Mouse (Mus musculus) hindbrain, postnatal 0 days (tissue): Measurements from ENCODE around the gene Clpsl2. TPM values are rescaled to one million over a fixed set of nuclear protein-coding genes. Genes with fewer than 3 reads are reported as not detected.

Experiments
- ATAC-seq: fragments of 200-750 bp; cut with Nextera tagmentation; 2 replicates; pipeline ENCODE4 v1.8.0; 2017; ENCODE audit warnings: mild to moderate bottlenecking, moderate TSS enrichment, moderate library complexity
- DNase-seq: peaks from one replicate; pipeline ENCODE4 v3.0.0-alpha.2; 2015; ENCODE audit warnings: low spot score
- H3K27ac ChIP-seq: fragments of 300-500 bp; sonication (generic); 2 replicates; pipeline ENCODE4 v1.5.1; 2014; ENCODE audit warnings: mild to moderate bottlenecking
- H3K27me3 ChIP-seq: fragments of 300-500 bp; sonication (generic); 2 replicates; pipeline ENCODE4 v1.6.1; 2014; ENCODE audit warnings: low read length, mixed read lengths; ENCODE audit not compliant: insufficient read depth
- H3K36me3 ChIP-seq: fragments of 300-500 bp; sonication (generic); 2 replicates; pipeline ENCODE4 v1.6.1; 2014; ENCODE audit warnings: low read length, mixed read lengths; ENCODE audit not compliant: insufficient read depth
- H3K4me1 ChIP-seq: fragments of 300-500 bp; sonication (generic); 2 replicates; pipeline ENCODE4 v1.6.1; 2014; ENCODE audit warnings: antibody characterized with exemption, low read length, mixed read lengths; ENCODE audit not compliant: insufficient read depth
- H3K4me2 ChIP-seq: fragments of 300-500 bp; sonication (generic); 2 replicates; pipeline ENCODE4 v1.6.1; 2014; ENCODE audit warnings: low read depth, mild to moderate bottlenecking, low read length, moderate library complexity, mixed read lengths
- H3K4me3 ChIP-seq: fragments of 300-500 bp; sonication (generic); 2 replicates; pipeline ENCODE4 v1.5.1; 2014; ENCODE audit warnings: low read length
- H3K9ac ChIP-seq: fragments of 300-500 bp; sonication (generic); replicated peaks from 2 replicates; pipeline ENCODE4 v1.6.1; 2014; ENCODE audit warnings: mild to moderate bottlenecking, low read length, moderate library complexity, mixed read lengths
- H3K9me3 ChIP-seq: fragments of 300-500 bp; sonication (generic); 2 replicates; pipeline ENCODE4 v1.6.1; 2016; ENCODE audit warnings: low read length, mixed read lengths
- CTCF ChIP-seq: IDR thresholded peaks from 2 replicates; pipeline ENCODE4 v1.5.1; 2016; ENCODE audit warnings: antibody characterized with exemption, control low read depth, low read depth
- WGBS: fragments of 180-500 bp; shearing (Covaris S2); extraction: QIAGEN DNeasy Blood & Tissue Kit; methylation state at CpG from one replicate; pipeline ENCODE4 v1.1.7; 2014; 5-methylcytosine and 5-hydroxymethylcytosine counted together
- microRNA-seq, 2 experiments: library from miRNA; unstranded; fragments of <30 nt; microRNA quantifications; one replicate each; pipeline ENCODE4; 2016
- polyA plus RNA-seq: library from polyadenylated mRNA; unstranded; fragments of >200 nt; fragmentation: Nextera tagmentation; extraction: Ambion mirVana; gene quantifications from 2 replicates; pipeline ENCODE4 v1.2.1, GENCODE M21; 2015
- total RNA-seq: library from RNA; depleted of rRNA; stranded (reverse); fragments of >200 nt; gene quantifications from 2 replicates; pipeline ENCODE4 v1.2.3, GENCODE M21; 2014; rRNA removed

Gene Clpsl2
- total and polyA plus RNA-seq, 2 experiments from 2014 or later = not detected

DNA sequence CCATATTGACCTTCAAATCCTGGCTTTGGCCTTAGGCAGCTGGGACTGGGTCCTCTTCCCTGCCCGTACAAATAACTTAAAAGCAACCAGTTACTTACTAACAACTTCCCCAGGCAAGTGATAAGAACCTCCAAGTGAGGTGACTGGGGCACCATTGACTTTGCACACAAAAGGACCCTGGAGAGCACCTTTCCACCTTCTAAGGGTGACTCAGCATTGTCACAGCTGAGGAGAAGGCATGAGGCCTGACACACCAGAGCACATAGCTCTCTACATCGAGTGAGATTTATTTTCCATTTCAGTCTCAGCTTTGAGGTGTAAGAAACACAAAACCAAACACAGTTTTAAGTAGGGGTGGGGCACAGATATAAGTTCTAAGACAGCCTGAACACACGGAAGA, 41.4 kb downstream of the Clpsl2 start:
- H3K4me2 ChIP-seq = no peak overlapping the region
- H3K9ac ChIP-seq = no peak overlapping the region
- no peaks in the 10 kb centered on the region for H3K27me3 ChIP-seq
- DNase-seq (no peak), ATAC-seq (no peak)
- peaks cover 60% of the 10 kb centered on the region for H3K36me3 ChIP-seq
- no peaks in the 10 kb centered on the region for H3K9me3 ChIP-seq
- WGBS = 88% methylated on average over 3 of the region's 3 CpGs
- H3K27ac ChIP-seq = no peak overlapping the region
- H3K4me3 ChIP-seq = no peak overlapping the region
- no peak for TF ChIP-seq CTCF
- no peaks in the 10 kb centered on the region for H3K4me1 ChIP-seq

DNA sequence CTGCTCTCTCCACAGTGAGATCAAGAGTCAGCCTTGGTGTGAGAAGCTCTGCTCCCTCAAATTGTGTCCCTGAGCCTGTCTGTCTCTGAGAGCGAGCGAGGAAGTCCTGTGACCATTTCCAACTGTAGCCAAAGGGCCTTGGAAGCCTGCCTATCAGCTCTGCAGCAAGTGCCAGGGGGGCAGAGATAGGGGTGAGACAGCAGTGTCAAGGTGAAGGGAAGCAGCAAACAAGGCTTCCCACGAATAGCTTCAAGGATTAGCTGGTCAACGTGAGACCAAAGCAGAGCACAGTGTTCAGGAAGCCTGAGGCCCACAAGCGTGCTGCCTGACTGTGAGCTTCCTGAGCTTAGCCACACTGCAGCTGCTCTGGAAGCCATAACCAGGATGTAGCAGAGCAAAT, 42.3 kb downstream of the Clpsl2 start:
- 95% methylated on average over 5 of the region's 5 CpGs for WGBS
- H3K4me3 ChIP-seq = no peak overlapping the region
- H3K27me3 ChIP-seq = no peaks in the 10 kb centered on the region
- H3K4me1 ChIP-seq = no peaks in the 10 kb centered on the region
- no peak for ATAC-seq
- peaks cover 69% of the 10 kb centered on the region for H3K36me3 ChIP-seq
- H3K9me3 ChIP-seq = no peaks in the 10 kb centered on the region
- no peak overlapping the region for H3K9ac ChIP-seq
- no peak overlapping the region for H3K27ac ChIP-seq
- H3K4me2 ChIP-seq = no peak overlapping the region
- no peak for DNase-seq
- TF ChIP-seq CTCF = no peak

DNA sequence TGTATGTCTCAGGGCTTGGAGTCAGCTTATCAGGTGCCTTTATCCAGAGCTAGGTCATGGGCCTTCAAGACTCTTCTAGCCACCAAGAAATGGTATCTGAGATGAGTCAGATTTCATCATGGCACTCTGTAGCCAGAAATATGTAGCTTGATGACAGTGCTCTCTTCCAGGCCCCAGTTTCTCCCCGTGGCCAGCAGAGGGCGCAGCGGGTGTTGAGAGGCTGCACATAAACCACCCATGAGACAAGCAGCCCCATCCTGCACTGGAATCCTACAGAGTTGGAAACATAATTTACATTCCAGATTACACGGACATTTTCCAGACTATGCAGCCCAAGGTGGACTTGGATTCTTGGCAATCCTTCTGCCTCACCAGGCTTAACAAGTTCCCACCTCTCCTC, 43.8 kb downstream of the Clpsl2 start:
- ATAC-seq (peak; percentile 67; the same call in 1 of the 2 replicates), DNase-seq (peak; percentile 78)
- Histone ChIP-seq H3K4me1 (no peaks in the 10 kb centered on the region), H3K36me3 (peaks cover 73% of the 10 kb centered on the region), H3K27ac (no peak overlapping the region), H3K4me2 (no peak overlapping the region), H3K9ac (no peak overlapping the region), H3K27me3 (no peaks in the 10 kb centered on the region), H3K4me3 (no peak overlapping the region), H3K9me3 (no peaks in the 10 kb centered on the region)
- 13% methylated on average over 4 of the region's 4 CpGs for WGBS
- TF ChIP-seq CTCF = peak; percentile 89

DNA sequence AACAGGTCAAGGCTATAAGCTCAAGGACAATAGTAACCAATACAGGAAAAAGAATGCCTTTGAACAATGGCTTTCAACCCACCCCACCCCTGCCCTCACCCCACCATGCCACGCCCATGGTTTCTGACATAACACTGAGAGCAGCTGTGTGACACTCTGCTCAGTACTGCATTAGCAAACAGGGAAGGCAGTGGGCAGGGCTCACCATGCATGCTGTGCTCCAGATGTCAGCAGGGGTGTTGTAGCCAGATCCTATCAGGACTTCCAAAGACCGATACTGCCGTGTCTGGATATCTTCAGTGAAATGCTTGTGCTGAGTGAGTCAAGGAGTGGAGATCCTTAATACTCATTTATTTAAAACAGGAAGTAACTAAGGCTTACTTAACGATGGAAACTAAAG, 44.8 kb downstream of the Clpsl2 start:
- no peak for DNase-seq
- Histone ChIP-seq H3K9ac (no peak overlapping the region), H3K36me3 (peaks cover 69% of the 10 kb centered on the region), H3K9me3 (no peaks in the 10 kb centered on the region), H3K4me3 (no peak overlapping the region), H3K27me3 (no peaks in the 10 kb centered on the region), H3K4me2 (no peak overlapping the region), H3K4me1 (no peaks in the 10 kb centered on the region), H3K27ac (no peak overlapping the region)
- WGBS = 75% methylated on average over 4 of the region's 4 CpGs
- no peak for ATAC-seq
- TF ChIP-seq CTCF = no peak

DNA sequence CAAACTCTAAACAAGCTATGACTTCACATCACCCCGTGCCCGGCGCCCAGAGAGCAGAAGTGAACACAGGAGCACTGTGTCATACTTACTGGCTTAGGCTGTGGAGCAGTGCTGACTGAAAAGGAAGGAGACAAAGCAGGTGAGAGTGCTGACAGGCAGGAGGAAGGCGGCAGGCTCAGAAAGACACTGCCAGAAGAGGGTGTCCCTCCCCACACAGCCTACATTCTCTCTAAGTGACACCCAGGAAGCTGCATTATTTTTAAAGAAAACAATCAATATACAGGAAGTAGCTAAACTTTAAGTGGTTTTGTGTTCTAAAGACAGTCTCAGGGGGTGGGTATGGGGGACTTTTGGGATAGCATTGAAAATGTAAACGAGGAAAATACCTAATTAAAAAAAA, 51.6 kb downstream of the Clpsl2 start:
- no peak for ATAC-seq
- DNase-seq = no peak
- H3K9ac ChIP-seq = no peak overlapping the region
- peaks cover 64% of the 10 kb centered on the region for H3K36me3 ChIP-seq
- H3K4me1 ChIP-seq = no peaks in the 10 kb centered on the region
- no peak overlapping the region for H3K4me3 ChIP-seq
- no peak overlapping the region for H3K4me2 ChIP-seq
- no peak overlapping the region for H3K27ac ChIP-seq
- TF ChIP-seq CTCF = no peak
- H3K9me3 ChIP-seq = no peaks in the 10 kb centered on the region
- 85% methylated on average over 5 of the region's 5 CpGs for WGBS
- no peaks in the 10 kb centered on the region for H3K27me3 ChIP-seq

DNA sequence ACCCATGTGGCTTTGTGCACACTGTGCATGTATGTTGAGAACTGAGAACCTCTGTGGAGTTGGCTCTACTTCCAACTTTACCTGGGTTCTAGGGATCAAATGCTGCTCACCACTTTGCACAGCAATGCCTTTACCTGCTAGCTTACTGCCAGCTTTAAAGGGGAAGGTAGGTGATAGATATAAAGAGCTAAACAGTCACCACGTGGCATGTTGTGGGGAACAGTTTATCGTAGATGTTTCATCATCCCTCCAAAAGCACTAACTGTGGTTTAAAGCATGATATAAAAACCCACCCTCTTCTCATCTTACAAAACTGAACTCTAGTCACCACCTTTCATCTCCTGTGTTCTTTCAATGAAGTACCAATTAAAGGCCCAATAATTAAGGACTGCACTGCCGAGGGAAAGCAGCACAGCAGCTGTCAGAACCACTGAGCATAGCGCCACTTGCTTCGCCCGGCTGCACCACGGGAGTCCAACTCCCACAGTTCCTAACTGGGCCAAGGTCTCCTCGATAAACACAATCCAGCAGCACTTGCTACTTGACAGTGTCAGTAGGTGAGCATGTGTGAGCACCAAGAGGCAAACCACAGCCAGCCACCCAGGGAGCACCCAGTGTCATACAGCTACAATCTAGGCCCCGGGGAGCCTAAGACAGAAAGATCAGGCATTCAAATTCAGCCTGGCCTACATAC, 52.5 kb downstream of the Clpsl2 start:
- peaks cover 61% of the 10 kb centered on the region for H3K36me3 ChIP-seq
- DNase-seq = no peak
- 78% methylated on average over 9 of the region's 9 CpGs for WGBS

More for the DNA sequence above, 52.5 kb downstream of the Clpsl2 start:
- TF ChIP-seq CTCF = no peak
- Histone ChIP-seq H3K4me2 (no peak overlapping the region), H3K27me3 (no peaks in the 10 kb centered on the region), H3K9ac (no peak overlapping the region), H3K4me3 (no peak overlapping the region), H3K4me1 (no peaks in the 10 kb centered on the region), H3K9me3 (no peaks in the 10 kb centered on the region), H3K27ac (no peak overlapping the region)
- ATAC-seq = no peak

Small RNA genes lying within 50 kb of the gene (microRNA-seq; reads per million reads assigned to microRNA genes)
- gene Gm25195 = 0 reads per million in 2 experiments
- 0 reads per million in 2 experiments for gene Mir6969

Other genes with a start within 250 kb of the Clpsl2 start
- gene Fance, start 235.9 kb upstream of the Clpsl2 start, total RNA-seq = 38.7 and 46.5 TPM in 2 replicates
- 23.6 and 27.2 TPM in 2 replicates for gene Fance, start 235.9 kb upstream of the Clpsl2 start, polyA plus RNA-seq
- gene Rpl10a, start 220.9 kb upstream of the Clpsl2 start, total RNA-seq = 699 and 1,071 TPM in 2 replicates
- gene Rpl10a, start 220.9 kb upstream of the Clpsl2 start, polyA plus RNA-seq = 337 and 355 TPM in 2 replicates
- 6.5 and 9.4 TPM in 2 replicates for gene Tead3, start 198.6 kb upstream of the Clpsl2 start, total RNA-seq
- 1.3 and 1.7 TPM in 2 replicates for gene Tead3, start 198.6 kb upstream of the Clpsl2 start, polyA plus RNA-seq
- gene Tulp1, start 184.2 kb upstream of the Clpsl2 start, total RNA-seq = 1.4 TPM in 1 of 2 replicates, not detected in the other
- gene Tulp1, start 184.2 kb upstream of the Clpsl2 start, polyA plus RNA-seq = 1.8 and 2.0 TPM in 2 replicates
- 27.5 and 31.3 TPM in 2 replicates for gene Fkbp5, start 31.9 kb upstream of the Clpsl2 start, total RNA-seq
- gene Fkbp5, start 31.9 kb upstream of the Clpsl2 start, polyA plus RNA-seq = 18.5 and 20.0 TPM in 2 replicates
- not detected in 2 replicates for gene Armc12, start 18.6 kb upstream of the Clpsl2 start, total RNA-seq
- gene Armc12, start 18.6 kb upstream of the Clpsl2 start, polyA plus RNA-seq = not detected in 2 replicates
- gene Clps, start 11.4 kb downstream of the Clpsl2 start, total RNA-seq = not detected in 2 replicates
- gene Clps, start 11.4 kb downstream of the Clpsl2 start, polyA plus RNA-seq = not detected in 2 replicates
- 26.6 and 42.3 TPM in 2 replicates for gene Lhfpl5, start 26.2 kb downstream of the Clpsl2 start, total RNA-seq
- gene Lhfpl5, start 26.2 kb downstream of the Clpsl2 start, polyA plus RNA-seq = 27.3 and 29.7 TPM in 2 replicates
- gene Srpk1, start 73.3 kb downstream of the Clpsl2 start, total RNA-seq = 36.0 and 52.1 TPM in 2 replicates
- gene Srpk1, start 73.3 kb downstream of the Clpsl2 start, polyA plus RNA-seq = 77.2 and 83.5 TPM in 2 replicates
- gene Slc26a8, start 140.8 kb downstream of the Clpsl2 start, total RNA-seq = 1.9 and 3.4 TPM in 2 replicates
- 1.7 and 2.2 TPM in 2 replicates for gene Slc26a8, start 140.8 kb downstream of the Clpsl2 start, polyA plus RNA-seq
- 35.7 and 41.8 TPM in 2 replicates for gene Mapk14, start 141.9 kb downstream of the Clpsl2 start, total RNA-seq
- 19.5 TPM in 2 replicates for gene Mapk14, start 141.9 kb downstream of the Clpsl2 start, polyA plus RNA-seq
- gene AC170998.1, start 176.7 kb downstream of the Clpsl2 start, total RNA-seq = 2.3 and 4.3 TPM in 2 replicates
- gene AC170998.1, start 176.7 kb downstream of the Clpsl2 start, polyA plus RNA-seq = 3.1 and 3.4 TPM in 2 replicates
- 0.37 TPM in 1 of 2 replicates, not detected in the other for gene Mapk13, start 219.9 kb downstream of the Clpsl2 start, total RNA-seq
- gene Mapk13, start 219.9 kb downstream of the Clpsl2 start, polyA plus RNA-seq = 1.7 and 1.9 TPM in 2 replicates